Mouse (Mus musculus) hindbrain, postnatal 0 days (tissue): ENCODE measurements at regions not wholly inside any gene's neighbourhood (a gene's known extent, or its start where the extent isn't known, plus 50 kb on each side); places are given as distances from the start of the nearest gene placed in this dataset.
A peak's percentile ranks its signal among the peaks of the same experiment; 100 is the strongest.

Experiments used
- ATAC-seq: fragments of 200-750 bp; cut with Nextera tagmentation; 2 replicates; pipeline ENCODE4 v1.8.0; 2017; ENCODE audit warnings: mild to moderate bottlenecking, moderate TSS enrichment, moderate library complexity
- DNase-seq: peaks from one replicate; pipeline ENCODE4 v3.0.0-alpha.2; 2015; ENCODE audit warnings: low spot score
- H3K27ac ChIP-seq: fragments of 300-500 bp; sonication (generic); 2 replicates; pipeline ENCODE4 v1.5.1; 2014; ENCODE audit warnings: mild to moderate bottlenecking
- H3K27me3 ChIP-seq: fragments of 300-500 bp; sonication (generic); 2 replicates; pipeline ENCODE4 v1.6.1; 2014; ENCODE audit warnings: low read length, mixed read lengths; ENCODE audit not compliant: insufficient read depth
- H3K36me3 ChIP-seq: fragments of 300-500 bp; sonication (generic); 2 replicates; pipeline ENCODE4 v1.6.1; 2014; ENCODE audit warnings: low read length, mixed read lengths; ENCODE audit not compliant: insufficient read depth
- H3K4me1 ChIP-seq: fragments of 300-500 bp; sonication (generic); 2 replicates; pipeline ENCODE4 v1.6.1; 2014; ENCODE audit warnings: antibody characterized with exemption, low read length, mixed read lengths; ENCODE audit not compliant: insufficient read depth
- H3K4me2 ChIP-seq: fragments of 300-500 bp; sonication (generic); 2 replicates; pipeline ENCODE4 v1.6.1; 2014; ENCODE audit warnings: low read depth, mild to moderate bottlenecking, low read length, moderate library complexity, mixed read lengths
- H3K4me3 ChIP-seq: fragments of 300-500 bp; sonication (generic); 2 replicates; pipeline ENCODE4 v1.5.1; 2014; ENCODE audit warnings: low read length
- H3K9ac ChIP-seq: fragments of 300-500 bp; sonication (generic); replicated peaks from 2 replicates; pipeline ENCODE4 v1.6.1; 2014; ENCODE audit warnings: mild to moderate bottlenecking, low read length, moderate library complexity, mixed read lengths
- H3K9me3 ChIP-seq: fragments of 300-500 bp; sonication (generic); 2 replicates; pipeline ENCODE4 v1.6.1; 2016; ENCODE audit warnings: low read length, mixed read lengths
- CTCF ChIP-seq: IDR thresholded peaks from 2 replicates; pipeline ENCODE4 v1.5.1; 2016; ENCODE audit warnings: antibody characterized with exemption, control low read depth, low read depth
- WGBS: fragments of 180-500 bp; shearing (Covaris S2); extraction: QIAGEN DNeasy Blood & Tissue Kit; methylation state at CpG from one replicate; pipeline ENCODE4 v1.1.7; 2014; 5-methylcytosine and 5-hydroxymethylcytosine counted together

GRCm38 (mm10) chr5:62939050-62939449 is 125.4 kb downstream of the Dthd1 start:
- 48% methylated on average over 6 of the region's 6 CpGs for WGBS
- TF ChIP-seq CTCF: peak; percentile 65
- H3K4me2 ChIP-seq: no peak overlapping the region
- no peak overlapping the region for H3K27ac ChIP-seq
- H3K9ac ChIP-seq: no peak overlapping the region
- H3K9me3 ChIP-seq: no peaks in the 10 kb centered on the region
- H3K4me3 ChIP-seq: no peak overlapping the region
- ATAC-seq (peak; percentile 58; the same call in 1 of the 2 replicates), DNase-seq (peak; percentile 83)
- H3K4me1 ChIP-seq: no peaks in the 10 kb centered on the region
- H3K36me3 ChIP-seq: no peaks in the 10 kb centered on the region
- no peaks in the 10 kb centered on the region for H3K27me3 ChIP-seq
